Mouse (Mus musculus) adrenal gland, postnatal 10 days (tissue): ENCODE measurements around the gene Tgfbrap1. TPM values are rescaled to one million over a fixed set of nuclear protein-coding genes. Genes with fewer than 3 reads are reported as not detected.
"Not testable (repeated sequence)": the region's sequence is repeated elsewhere in the genome, so short reads cannot be mapped to it uniquely, and the experiment has no call there.

ENCODE experiments used
- DNase-seq: peaks from one replicate; pipeline ENCODE4 v3.0.0; 2021; ENCODE audit warnings: mixed read lengths
- microRNA-seq: library from miRNA; unstranded; fragments of <30 nt; microRNA quantifications from one replicate; pipeline ENCODE4 v1.2.0, GENCODE M21; 2021
- total RNA-seq, 2 experiments: library from RNA; stranded (reverse); gene quantifications; 2 replicates each; pipeline ENCODE4 v1.2.3; 2021

The Tgfbrap1 gene
- total RNA-seq, 2 experiments from 2014 or later = 23.0 to 26.8 TPM

DNA sequence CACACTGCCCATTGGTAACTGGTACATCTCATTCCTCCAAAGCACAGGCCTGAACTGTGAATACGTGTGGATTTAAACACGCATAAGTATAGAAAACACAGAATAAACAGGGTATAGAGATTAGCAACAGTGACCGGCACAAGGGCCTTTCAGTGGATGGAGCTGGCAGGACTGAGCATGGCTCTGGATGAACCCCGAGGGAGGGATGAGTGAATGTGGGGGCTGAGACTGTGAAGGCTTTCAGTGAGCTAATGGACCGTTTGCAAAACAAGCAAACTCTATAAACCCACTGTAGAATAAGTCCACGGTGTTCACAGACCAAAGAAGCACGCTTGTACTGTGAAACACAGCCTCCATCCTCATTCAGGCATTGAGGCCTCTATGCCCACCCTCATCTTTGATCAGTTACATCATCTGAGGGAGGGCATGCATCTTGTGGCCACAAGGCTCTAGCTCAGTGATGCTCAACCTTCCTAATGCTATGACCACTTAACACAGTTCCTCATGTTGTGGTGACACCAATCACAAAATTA lies 83.2 kb downstream of the Tgfbrap1 start:
- not testable (repeated sequence) for DNase-seq

DNA sequence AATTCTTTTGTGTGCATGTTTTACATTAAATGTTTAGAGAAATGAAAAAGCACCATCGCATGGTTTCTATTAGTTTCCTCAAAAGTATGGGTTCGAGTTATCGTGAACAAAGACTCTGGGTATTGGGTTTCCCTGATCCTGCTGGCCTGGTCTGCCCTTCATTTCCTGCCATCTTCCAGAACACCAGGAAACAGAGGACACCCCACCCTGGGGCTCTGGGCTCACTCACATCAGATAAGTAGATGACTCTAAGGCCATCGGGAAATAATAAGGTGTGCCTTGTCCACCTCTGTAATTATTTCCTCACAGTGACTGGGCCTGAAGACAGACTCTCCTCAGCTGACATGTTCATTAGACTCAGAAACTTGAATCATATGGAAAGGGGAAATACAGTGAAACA lies 88.0 kb downstream of the Tgfbrap1 start:
- DNase-seq = no peak

DNA sequence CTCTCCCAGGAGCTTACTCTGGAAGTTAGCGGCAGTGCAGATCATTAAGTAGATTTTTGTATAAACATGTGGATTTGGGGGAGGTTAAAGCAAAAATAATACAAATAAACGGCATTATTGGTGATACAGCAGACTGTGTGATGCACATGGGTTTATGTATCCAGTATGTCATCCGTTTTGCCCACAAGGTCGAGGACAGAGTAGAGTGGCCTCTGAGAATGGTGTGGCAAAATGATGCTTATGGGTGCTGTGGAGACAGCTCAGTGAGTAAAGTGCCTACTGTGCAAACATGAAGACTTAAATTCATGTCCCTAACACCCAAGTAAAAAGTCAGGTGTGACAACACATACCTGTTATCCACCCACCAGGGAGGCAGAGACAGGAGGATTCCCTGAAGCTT lies 91.9 kb downstream of the Tgfbrap1 start:
- DNase-seq = no peak

GRCm38 (mm10) chr1:43006051-43006514 lies 92.4 kb downstream of the Tgfbrap1 start:
- no peak for DNase-seq

Small RNAs within 50 kb of the gene (microRNA-seq; reads per million reads assigned to microRNA genes)
- not detected for gene Gm24001

Other genes with a start within 250 kb of the Tgfbrap1 start
- 10 to 100 TPM; 81.5 to 98.1 TPM for gene Mrps9, start 247.4 kb downstream of the Tgfbrap1 start, total RNA-seq
- 1 to 10 TPM; 2.1 to 2.2 TPM for gene Gpr45, start 145.8 kb downstream of the Tgfbrap1 start, total RNA-seq
- 10 to 100 TPM; 13.2 to 16.4 TPM for gene AI597479, start 73 bp upstream of the Tgfbrap1 start, total RNA-seq
- 10 to 100 TPM; 16.3 to 20.8 TPM for gene Fhl2, start 98.3 kb upstream of the Tgfbrap1 start, total RNA-seq